Mouse (Mus musculus): ENCODE results near the gene Sema6c.

DNA sequence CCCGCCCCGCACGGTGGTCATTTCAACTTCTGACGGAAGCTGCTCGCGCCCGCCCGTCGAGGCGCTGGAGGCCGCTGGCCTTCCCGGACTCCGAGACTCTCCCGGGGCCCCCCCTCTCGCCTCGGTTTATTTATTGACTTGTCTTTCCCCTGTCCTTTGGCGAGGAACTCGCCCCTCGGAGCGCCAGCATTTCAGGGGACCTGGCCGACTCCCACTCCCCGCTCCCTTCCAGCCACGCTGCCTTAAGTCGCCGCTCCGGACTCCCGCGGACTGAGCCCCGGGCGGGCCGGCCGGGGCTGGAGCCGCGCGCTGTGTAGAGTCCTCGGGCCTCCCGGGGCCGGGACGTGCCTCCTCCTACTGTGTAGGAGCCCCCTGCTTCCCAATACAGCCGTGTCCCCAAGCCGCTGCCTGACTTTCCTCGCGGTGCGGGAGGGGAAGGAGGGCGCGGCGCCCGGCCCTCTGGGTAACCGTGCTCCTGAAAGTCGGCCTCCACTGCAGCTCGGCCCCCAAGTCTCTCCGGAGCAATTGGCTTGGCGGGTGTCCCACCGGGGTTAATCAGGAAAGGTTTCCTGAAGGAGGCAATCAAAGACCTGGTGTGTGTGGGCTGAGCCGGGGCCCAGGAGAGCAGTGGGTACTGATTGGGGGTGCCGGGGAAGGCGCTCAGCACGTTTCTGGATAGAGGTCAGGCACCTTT, 13.1 kb downstream of the Sema6c start:
- TF ChIP-seq CTCF (IDR thresholded peaks at IDR 0.05; ENCODE audit: low read depth, low read length) (no peak), POLR2A (IDR thresholded peaks at IDR 0.05; ENCODE audit: insufficient read depth, low read length) (no peak)

All from ES-Bruce4 (cell line).